Mouse (Mus musculus) stomach, postnatal 0 days (tissue): ENCODE results near the gene Igf2r. TPM values are rescaled to one million over a fixed set of nuclear protein-coding genes. Genes with fewer than 3 reads are reported as not detected.
A peak's percentile ranks its signal among the peaks of the same experiment; 100 is the strongest.

ENCODE experiments used
- ATAC-seq: fragments of 200-750 bp; cut with Nextera tagmentation; 2 replicates; pipeline ENCODE4 v1.8.0; 2017; ENCODE audit not compliant: low FRiP score, low TSS enrichment
- DNase-seq: peaks from one replicate; pipeline ENCODE4 v3.0.0-alpha.2; 2016; ENCODE audit warnings: low spot score
- H3K27ac ChIP-seq: fragments of 300-500 bp; sonication (generic); replicated peaks from 2 replicates; pipeline ENCODE4 v1.5.1; 2014; ENCODE audit warnings: mild to moderate bottlenecking, control low read depth
- H3K27me3 ChIP-seq: fragments of 300-500 bp; sonication (generic); 2 replicates; pipeline ENCODE4 v1.6.1; 2014; ENCODE audit warnings: low read length; ENCODE audit not compliant: control insufficient read depth, insufficient read depth
- H3K36me3 ChIP-seq: fragments of 300-500 bp; sonication (generic); 2 replicates; pipeline ENCODE4 v1.6.1; 2014; ENCODE audit warnings: low read length, mixed read lengths; ENCODE audit not compliant: control insufficient read depth, insufficient read depth
- H3K4me1 ChIP-seq: fragments of 300-500 bp; sonication (generic); replicated peaks from 2 replicates; pipeline ENCODE4 v1.6.1; 2014; ENCODE audit warnings: antibody characterized with exemption; ENCODE audit not compliant: control insufficient read depth, insufficient read depth
- H3K4me2 ChIP-seq: fragments of 300-500 bp; sonication (generic); replicated peaks from 2 replicates; pipeline ENCODE4 v1.6.1; 2014; ENCODE audit warnings: low read depth, mild to moderate bottlenecking, control low read depth, moderate library complexity
- H3K4me3 ChIP-seq: fragments of 300-500 bp; sonication (generic); 2 replicates; pipeline ENCODE4 v1.5.1; 2014; ENCODE audit warnings: low read depth, low read length, control low read depth
- H3K9ac ChIP-seq: fragments of 300-500 bp; sonication (generic); 2 replicates; pipeline ENCODE4 v1.6.1; 2014; ENCODE audit warnings: mild to moderate bottlenecking, low read length, control low read depth, mixed read lengths
- H3K9me3 ChIP-seq: fragments of 300-500 bp; sonication (generic); 2 replicates; pipeline ENCODE4 v1.6.1; 2016; ENCODE audit warnings: low read length; ENCODE audit not compliant: control insufficient read depth
- CTCF ChIP-seq: IDR thresholded peaks from 2 replicates; pipeline ENCODE4 v1.5.1; 2016; ENCODE audit warnings: antibody characterized with exemption, low read depth, mild to moderate bottlenecking, moderate library complexity
- EP300 ChIP-seq: optimal IDR thresholded peaks from 2 replicates; pipeline ENCODE3; 2016; ENCODE audit warnings: antibody characterized with exemption
- WGBS: fragments of 180-500 bp; shearing (Covaris S2); extraction: QIAGEN DNeasy Blood & Tissue Kit; methylation state at CpG from one replicate; pipeline ENCODE4 v1.1.7; 2014; 5-methylcytosine and 5-hydroxymethylcytosine counted together
- polyA plus RNA-seq: library from polyadenylated mRNA; unstranded; fragments of >200 nt; fragmentation: Nextera tagmentation; extraction: Ambion mirVana; gene quantifications from 2 replicates; pipeline ENCODE4 v1.2.1, GENCODE M21; 2015

The Igf2r gene
- polyA plus RNA-seq, 1 experiment from 2014 or later: 9.6 TPM

DNA sequence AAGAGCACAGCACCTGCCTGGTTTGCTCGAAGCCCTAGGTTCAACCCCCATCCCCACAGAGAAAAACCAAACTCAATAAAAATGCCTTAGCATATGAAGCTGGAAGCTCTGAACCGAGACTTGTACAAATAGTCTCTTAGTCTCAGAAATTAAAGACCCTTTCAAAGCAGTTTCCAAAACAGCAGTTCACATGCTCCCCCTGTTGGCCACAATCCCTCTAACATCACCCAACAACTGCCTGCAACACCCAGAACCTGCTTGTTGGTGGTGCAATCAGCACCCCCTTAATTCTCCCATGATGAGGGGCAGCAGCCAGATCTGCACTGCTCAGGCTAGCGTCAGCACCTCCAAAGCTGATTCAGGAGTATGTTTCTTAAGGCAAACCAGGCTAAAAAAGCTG lies 79.9 kb downstream of the Igf2r start:
- TF ChIP-seq CTCF (peak; percentile 70), EP300 (no peak)
- Histone ChIP-seq H3K9me3 (no peaks in the 10 kb centered on the region), H3K9ac (no peak overlapping the region), H3K4me2 (no peak overlapping the region), H3K36me3 (peaks cover 31% of the 10 kb centered on the region), H3K4me3 (no peak overlapping the region), H3K4me1 (no peaks in the 10 kb centered on the region), H3K27ac (no peak overlapping the region), H3K27me3 (no peaks in the 10 kb centered on the region)
- whole genome bisulfite sequencing: 71% methylated on average over 3 of the region's 3 CpGs
- DNase-seq (no peak), ATAC-seq (no peak)

DNA sequence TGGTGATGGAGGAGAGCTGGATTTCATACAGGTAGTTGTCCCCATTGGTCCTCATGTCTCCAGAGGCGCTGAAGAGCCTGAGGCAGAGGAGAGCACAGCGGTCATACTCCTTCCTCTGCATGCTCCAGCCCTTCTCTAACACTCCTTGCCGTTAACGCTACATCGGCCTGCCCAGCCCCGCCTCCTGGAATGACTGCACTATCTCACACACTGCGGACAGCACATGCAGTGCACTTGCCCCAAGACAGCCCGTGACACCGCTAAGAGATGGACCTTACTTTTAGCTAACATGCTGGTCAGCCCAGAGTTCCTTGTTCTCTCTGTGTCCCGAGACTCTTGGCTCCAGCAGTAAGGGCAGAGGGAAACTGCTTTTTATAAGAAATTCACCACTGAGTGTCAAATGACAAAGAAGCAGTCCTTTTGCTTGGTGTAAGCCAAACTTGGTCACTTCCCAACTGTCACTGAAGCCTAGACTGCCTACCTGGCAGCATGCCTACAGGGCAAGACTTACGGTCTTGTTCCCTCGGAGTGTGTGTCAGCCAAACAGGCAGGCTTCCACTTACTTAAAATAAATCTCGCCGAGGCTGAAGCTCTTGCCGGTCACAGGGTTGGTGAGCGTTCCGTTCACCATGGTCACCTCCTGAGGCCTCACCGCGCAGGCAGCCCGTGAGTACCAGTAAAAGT lies 80.9 kb downstream of the Igf2r start:
- ATAC-seq: no peak
- TF ChIP-seq EP300: no peak
- no peak for TF ChIP-seq CTCF
- H3K36me3 ChIP-seq: peaks cover 30% of the 10 kb centered on the region
- DNase-seq: no peak
- no peaks in the 10 kb centered on the region for H3K9me3 ChIP-seq
- no peaks in the 10 kb centered on the region for H3K4me1 ChIP-seq
- no peak overlapping the region for H3K9ac ChIP-seq
- no peak overlapping the region for H3K4me3 ChIP-seq
- H3K4me2 ChIP-seq: no peak overlapping the region
- no peaks in the 10 kb centered on the region for H3K27me3 ChIP-seq
- WGBS: 69% methylated on average over 20 of the region's 20 CpGs
- no peak overlapping the region for H3K27ac ChIP-seq

DNA sequence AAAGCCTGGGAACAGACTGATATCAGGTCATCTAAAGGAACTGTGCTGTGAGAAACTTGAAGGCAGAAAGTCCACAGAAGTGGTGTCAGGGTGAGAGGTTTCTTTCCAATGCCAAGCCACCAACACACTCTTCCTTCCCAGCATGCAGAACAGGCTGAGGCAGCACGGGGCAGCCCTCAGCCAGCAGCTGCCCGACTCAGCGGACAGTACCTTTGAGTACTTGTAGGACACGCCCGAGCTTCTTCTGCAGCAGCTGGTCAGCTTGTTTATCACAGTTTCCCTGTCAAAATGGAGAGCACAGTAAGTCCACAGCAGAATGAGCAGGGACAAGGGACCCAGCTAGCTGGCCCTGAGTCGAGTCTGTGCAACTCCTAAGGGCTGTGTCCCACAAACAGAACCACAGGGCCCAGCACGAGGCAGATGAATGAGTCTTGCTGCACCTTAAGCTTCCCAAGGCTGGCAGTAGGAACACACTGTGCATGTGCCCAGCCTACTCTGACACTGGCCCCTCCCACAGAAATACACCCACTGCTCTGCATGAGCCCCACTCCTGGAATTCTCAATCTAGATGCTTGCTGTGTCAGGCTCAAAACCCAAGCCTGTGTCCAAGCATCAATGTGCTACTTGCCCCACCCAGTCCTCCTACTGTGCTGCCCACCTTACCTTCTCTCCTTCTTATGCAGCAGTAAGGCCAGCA lies 84.4 kb downstream of the Igf2r start:
- Histone ChIP-seq H3K4me2 (no peak overlapping the region), H3K4me1 (no peaks in the 10 kb centered on the region), H3K9me3 (no peaks in the 10 kb centered on the region), H3K36me3 (peaks cover 21% of the 10 kb centered on the region), H3K27me3 (no peaks in the 10 kb centered on the region), H3K27ac (no peak overlapping the region), H3K9ac (no peak overlapping the region), H3K4me3 (no peak overlapping the region)
- no peak for TF ChIP-seq EP300
- no peak for TF ChIP-seq CTCF
- no peak for ATAC-seq
- WGBS: 63% methylated on average over 7 of the region's 7 CpGs
- DNase-seq: no peak

DNA sequence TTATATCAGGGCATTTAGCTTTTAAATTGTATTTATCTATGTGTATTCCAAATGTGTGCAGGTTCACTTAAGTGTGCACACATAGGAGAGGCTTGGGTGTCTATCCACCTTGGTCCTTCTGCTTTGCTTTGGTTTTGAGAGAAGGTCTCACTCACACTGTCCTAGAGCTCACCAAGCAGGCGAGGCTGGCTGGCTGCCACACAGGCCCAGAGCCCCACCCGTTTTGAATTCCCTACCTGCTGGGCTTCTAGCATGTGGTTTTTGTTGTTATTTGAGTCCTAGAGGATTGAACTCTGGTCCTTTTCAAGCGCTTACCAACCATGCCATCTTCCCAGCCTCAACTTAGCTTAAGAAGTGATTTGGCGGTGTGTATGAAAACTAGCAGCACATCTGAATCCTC lies 85.1 kb downstream of the Igf2r start:
- Histone ChIP-seq H3K36me3 (peaks cover 21% of the 10 kb centered on the region), H3K4me2 (no peak overlapping the region), H3K27ac (no peak overlapping the region), H3K9me3 (no peaks in the 10 kb centered on the region), H3K4me3 (no peak overlapping the region), H3K27me3 (no peaks in the 10 kb centered on the region), H3K4me1 (no peaks in the 10 kb centered on the region), H3K9ac (no peak overlapping the region; the same call in 1 of the 2 replicates)
- WGBS: 49% methylated on average over 4 of the region's 4 CpGs
- ATAC-seq: no peak
- TF ChIP-seq CTCF (no peak), EP300 (no peak)
- DNase-seq: peak; percentile 48

DNA sequence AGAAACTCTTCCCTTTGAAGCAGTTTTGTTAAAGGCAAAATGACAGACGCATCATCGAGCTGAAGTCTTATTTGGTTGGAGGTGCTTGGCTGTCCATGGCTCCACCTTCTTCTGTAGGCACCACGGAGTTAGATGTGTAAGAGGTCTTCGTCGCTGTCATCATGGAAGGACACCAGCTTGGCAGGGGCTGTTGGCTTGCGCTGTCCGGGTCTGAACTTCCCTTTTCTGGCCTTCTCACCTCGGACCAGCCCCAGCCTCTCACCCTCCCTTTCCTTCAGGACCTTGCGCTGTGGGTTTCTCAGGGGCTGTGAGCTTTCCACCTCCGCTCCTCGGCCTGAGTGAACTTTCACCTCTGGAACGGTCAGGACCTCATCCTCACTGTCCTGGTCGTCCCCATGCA lies 85.9 kb downstream of the Igf2r start:
- Histone ChIP-seq H3K36me3 (peaks cover 18% of the 10 kb centered on the region), H3K4me3 (no peak overlapping the region), H3K4me2 (no peak overlapping the region), H3K27ac (no peak overlapping the region), H3K9ac (no peak overlapping the region), H3K9me3 (no peaks in the 10 kb centered on the region), H3K4me1 (no peaks in the 10 kb centered on the region), H3K27me3 (no peaks in the 10 kb centered on the region)
- ATAC-seq (no peak), DNase-seq (no peak)
- no peak for TF ChIP-seq CTCF
- TF ChIP-seq EP300: no peak
- 92% methylated on average over 13 of the region's 13 CpGs for WGBS

DNA sequence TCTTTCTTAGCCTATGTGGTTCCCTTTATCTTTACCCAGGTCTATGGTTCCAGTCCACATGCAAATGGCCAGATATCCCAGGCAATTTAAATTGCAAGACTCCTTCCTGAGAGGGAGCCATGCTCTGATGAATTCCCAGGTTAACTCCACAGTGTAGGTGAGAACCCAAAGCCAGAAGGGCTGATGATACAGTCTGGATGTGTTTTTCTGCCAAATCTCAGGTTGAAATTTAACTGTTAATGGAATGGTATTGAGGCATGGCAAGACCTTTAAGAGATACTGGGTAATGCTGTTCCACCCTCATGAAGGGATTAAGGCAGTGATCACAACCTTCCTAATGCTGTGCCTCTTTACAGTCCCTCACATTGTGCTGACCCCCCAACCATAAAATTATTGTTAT lies 91.2 kb downstream of the Igf2r start:
- no peaks in the 10 kb centered on the region for H3K4me1 ChIP-seq
- ATAC-seq (no peak), DNase-seq (no peak)
- H3K36me3 ChIP-seq: no peaks in the 10 kb centered on the region; the same call in 1 of the 2 replicates
- H3K27ac ChIP-seq: no peak overlapping the region
- no peaks in the 10 kb centered on the region for H3K27me3 ChIP-seq
- no peak overlapping the region for H3K4me3 ChIP-seq
- no peak overlapping the region for H3K9ac ChIP-seq
- TF ChIP-seq EP300: no peak
- TF ChIP-seq CTCF: no peak
- H3K9me3 ChIP-seq: no peaks in the 10 kb centered on the region
- no peak overlapping the region for H3K4me2 ChIP-seq
